Mouse (Mus musculus) midbrain, embryonic 10.5 days (tissue): ENCODE measurements at regions not wholly inside any gene's neighbourhood (a gene's known extent, or its start where the extent isn't known, plus 50 kb on each side); places are given as distances from the start of the nearest gene placed in this dataset.

Experiments used
- DNase-seq: peaks from one replicate; pipeline ENCODE4 v3.0.0-alpha.2; 2017; ENCODE audit warnings: low spot score
- H3K27ac ChIP-seq: fragments of 300-500 bp; sonication (generic); replicated peaks from 2 replicates; pipeline ENCODE4 v1.5.1; 2016; ENCODE audit warnings: mild to moderate bottlenecking
- H3K27me3 ChIP-seq: fragments of 300-500 bp; sonication (generic); 2 replicates; pipeline ENCODE4 v1.6.1; 2016; ENCODE audit warnings: low read depth, mild to moderate bottlenecking; ENCODE audit not compliant: poor library complexity, severe bottlenecking
- H3K36me3 ChIP-seq: fragments of 300-500 bp; sonication (generic); 2 replicates; pipeline ENCODE4 v1.6.1; 2016; ENCODE audit warnings: mild to moderate bottlenecking, moderate library complexity
- H3K4me1 ChIP-seq: fragments of 300-500 bp; sonication (generic); 2 replicates; pipeline ENCODE4 v1.6.1; 2016
- H3K4me3 ChIP-seq: fragments of 300-500 bp; sonication (generic); 2 replicates; pipeline ENCODE4 v1.5.1; 2016; ENCODE audit warnings: mild to moderate bottlenecking, moderate library complexity
- H3K9me3 ChIP-seq: fragments of 300-500 bp; sonication (generic); replicated peaks from 2 replicates; pipeline ENCODE4 v1.6.1; 2016; ENCODE audit warnings: mild to moderate bottlenecking
- WGBS: fragments of 180-500 bp; shearing (Covaris S2); methylation state at CpG from one replicate; pipeline ENCODE4 v1.1.7; 2016; 5-methylcytosine and 5-hydroxymethylcytosine counted together

GRCm38 (mm10) chr14:105512914-105513677, 254.7 kb downstream of the Ndfip2 start:
- DNase-seq = no peak
- WGBS = 89% methylated on average over 12 of the region's 12 CpGs
- H3K36me3 ChIP-seq = no peaks in the 10 kb centered on the region

GRCm38 (mm10) chr14:105511826-105512225, 253.5 kb downstream of the Ndfip2 start:
- no peak for DNase-seq
- no peak overlapping the region for H3K27ac ChIP-seq
- H3K27me3 ChIP-seq = peaks cover 11% of the 10 kb centered on the region; the same call in 1 of the 2 replicates
- 91% methylated on average over 4 of the region's 4 CpGs for WGBS
- H3K4me3 ChIP-seq = no peak overlapping the region
- no peaks in the 10 kb centered on the region for H3K4me1 ChIP-seq
- H3K9me3 ChIP-seq = 0 out of 2 replicates have a peak, but pooled peaks cover 4% of the 10 kb centered on the region
- no peaks in the 10 kb centered on the region for H3K36me3 ChIP-seq

More at GRCm38 (mm10) chr14:105512914-105513677, 254.7 kb downstream of the Ndfip2 start:
- H3K4me1 ChIP-seq = no peaks in the 10 kb centered on the region
- H3K9me3 ChIP-seq = 0 out of 2 replicates have a peak, but pooled peaks cover 4% of the 10 kb centered on the region
- 0 out of 2 replicates have a peak, but pooled peaks cover 5% of the 10 kb centered on the region for H3K27me3 ChIP-seq
- H3K4me3 ChIP-seq = no peak overlapping the region
- H3K27ac ChIP-seq = no peak overlapping the region

GRCm38 (mm10) chr14:105511135-105511534, 252.8 kb downstream of the Ndfip2 start:
- WGBS = 90% methylated on average over 3 of the region's 3 CpGs

GRCm38 (mm10) chr14:105505261-105505660, 246.9 kb downstream of the Ndfip2 start:
- Histone ChIP-seq H3K36me3 (no peaks in the 10 kb centered on the region), H3K27ac (no peak overlapping the region), H3K9me3 (0 out of 2 replicates have a peak, but pooled peaks cover 4% of the 10 kb centered on the region), H3K27me3 (peaks cover 46% of the 10 kb centered on the region), H3K4me1 (peaks cover 39% of the 10 kb centered on the region), H3K4me3 (no peak overlapping the region)
- 69% methylated on average over 4 of the region's 4 CpGs for WGBS
- DNase-seq = peak; percentile 28

More at GRCm38 (mm10) chr14:105511135-105511534, 252.8 kb downstream of the Ndfip2 start:
- Histone ChIP-seq H3K4me1 (no peaks in the 10 kb centered on the region), H3K27ac (no peak overlapping the region), H3K4me3 (no peak overlapping the region), H3K27me3 (peaks cover 18% of the 10 kb centered on the region; the same call in 1 of the 2 replicates), H3K36me3 (no peaks in the 10 kb centered on the region), H3K9me3 (0 out of 2 replicates have a peak, but pooled peaks cover 4% of the 10 kb centered on the region)
- DNase-seq = no peak

- H3K9me3 ChIP-seq = no peaks in the 10 kb centered on the region
- H3K4me1 ChIP-seq = peaks cover 48% of the 10 kb centered on the region
- no peaks in the 10 kb centered on the region for H3K36me3 ChIP-seq
- no peak for DNase-seq
- WGBS = 80% methylated on average over 3 of the region's 3 CpGs
- no peak overlapping the region for H3K27ac ChIP-seq
- no peak overlapping the region for H3K4me3 ChIP-seq
- H3K27me3 ChIP-seq = peaks cover 48% of the 10 kb centered on the region
These were observed 246.0 kb downstream of the Ndfip2 start for GRCm38 (mm10) chr14:105504376-105504775.

- Histone ChIP-seq H3K4me3 (no peak overlapping the region), H3K4me1 (peaks cover 53% of the 10 kb centered on the region), H3K27me3 (peaks cover 53% of the 10 kb centered on the region), H3K27ac (no peak overlapping the region), H3K36me3 (no peaks in the 10 kb centered on the region), H3K9me3 (no peaks in the 10 kb centered on the region)
- 77% methylated on average over 5 of the region's 5 CpGs for WGBS
- no peak for DNase-seq
These were observed 245.4 kb downstream of the Ndfip2 start for GRCm38 (mm10) chr14:105503806-105504205.

GRCm38 (mm10) chr14:105502633-105502975, 244.2 kb downstream of the Ndfip2 start:
- Histone ChIP-seq H3K27ac (peak overlapping the region; percentile 79), H3K4me3 (peak overlapping the region; percentile 43), H3K36me3 (no peaks in the 10 kb centered on the region), H3K4me1 (peaks cover 60% of the 10 kb centered on the region), H3K9me3 (no peaks in the 10 kb centered on the region), H3K27me3 (peaks cover 65% of the 10 kb centered on the region)
- 6% methylated on average over 11 of the region's 11 CpGs for WGBS
- DNase-seq = peak; percentile 53

- Histone ChIP-seq H3K36me3 (no peaks in the 10 kb centered on the region), H3K27me3 (peaks cover 67% of the 10 kb centered on the region), H3K27ac (peak overlapping the region; percentile 79), H3K4me3 (peak overlapping the region; percentile 43), H3K4me1 (peaks cover 60% of the 10 kb centered on the region), H3K9me3 (no peaks in the 10 kb centered on the region)
- peak; percentile 63 for DNase-seq
- 2% methylated on average over 21 of the region's 21 CpGs for WGBS
These were observed 243.6 kb downstream of the Ndfip2 start for GRCm38 (mm10) chr14:105501792-105502632.

GRCm38 (mm10) chr14:105500966-105501741, 242.8 kb downstream of the Ndfip2 start:
- peak overlapping the region; percentile 79 for H3K27ac ChIP-seq
- peaks cover 60% of the 10 kb centered on the region for H3K4me1 ChIP-seq
- H3K4me3 ChIP-seq = peak overlapping the region; percentile 43

GRCm38 (mm10) chr14:105499319-105499895, 241.0 kb downstream of the Ndfip2 start:
- WGBS = 18% methylated on average over 15 of the region's 15 CpGs
- H3K36me3 ChIP-seq = no peaks in the 10 kb centered on the region
- peak overlapping the region; percentile 34 for H3K4me3 ChIP-seq
- H3K27ac ChIP-seq = peak overlapping the region; percentile 77
- H3K27me3 ChIP-seq = peaks cover 58% of the 10 kb centered on the region
- DNase-seq = peak; percentile 65
- no peaks in the 10 kb centered on the region for H3K9me3 ChIP-seq
- peaks cover 57% of the 10 kb centered on the region for H3K4me1 ChIP-seq

More at GRCm38 (mm10) chr14:105500966-105501741, 242.8 kb downstream of the Ndfip2 start:
- Histone ChIP-seq H3K27me3 (peaks cover 60% of the 10 kb centered on the region), H3K36me3 (no peaks in the 10 kb centered on the region), H3K9me3 (no peaks in the 10 kb centered on the region)
- WGBS = 4% methylated on average over 21 of the region's 21 CpGs
- DNase-seq = peak; percentile 73

GRCm38 (mm10) chr14:105498155-105498906, 240.0 kb downstream of the Ndfip2 start:
- 75% methylated on average over 10 of the region's 10 CpGs for WGBS

More at GRCm38 (mm10) chr14:105498155-105498906, 240.0 kb downstream of the Ndfip2 start:
- Histone ChIP-seq H3K27me3 (peaks cover 54% of the 10 kb centered on the region), H3K9me3 (no peaks in the 10 kb centered on the region), H3K4me3 (no peak overlapping the region), H3K36me3 (no peaks in the 10 kb centered on the region), H3K4me1 (peaks cover 51% of the 10 kb centered on the region), H3K27ac (peak overlapping the region; percentile 77; the same call in 1 of the 2 replicates)
- no peak for DNase-seq
